Mouse (Mus musculus) E14TG2a.4 (cell line): ENCODE data around the gene Dgat2.

Experiments
- H3K27me3 ChIP-seq: 2 replicates; pipeline ENCODE4 v1.6.1; 2014; ENCODE audit warnings: low read length, control low read depth; ENCODE audit not compliant: insufficient read depth
- H3K36me3 ChIP-seq: 2 replicates; pipeline ENCODE4 v1.6.1; 2014; ENCODE audit warnings: low read length, control low read depth; ENCODE audit not compliant: insufficient read depth
- H3K4me1 ChIP-seq: replicated peaks from 2 replicates; pipeline ENCODE4 v1.6.1; 2014; ENCODE audit warnings: low read depth, low read length, control low read depth
- H3K4me3 ChIP-seq: replicated peaks from 2 replicates; pipeline ENCODE4 v1.5.1; 2014; ENCODE audit warnings: mild to moderate bottlenecking, low read length
- H3K9me3 ChIP-seq: 2 replicates; pipeline ENCODE4 v1.6.1; 2014; ENCODE audit warnings: low read length, control low read depth
- CTCF ChIP-seq: conservative IDR thresholded peaks from 2 replicates; pipeline ENCODE4 v1.5.1; 2014; ENCODE audit warnings: low read length
- NANOG ChIP-seq: IDR thresholded peaks from 2 replicates; pipeline ENCODE4 v1.6.1; 2014; ENCODE audit warnings: borderline replicate concordance, low read length, mixed read lengths
- POU5F1 ChIP-seq: IDR thresholded peaks from 2 replicates; pipeline ENCODE4 v1.6.1; 2014; ENCODE audit warnings: low read length, borderline replicate concordance

The Dgat2 gene

GRCm38 (mm10) chr7:99175118-99175517, 7.4 kb downstream of the Dgat2 start:
- peaks cover 57% of the 10 kb centered on the region for H3K27me3 ChIP-seq
- TF ChIP-seq POU5F1 = no peak
- H3K36me3 ChIP-seq = no peaks in the 10 kb centered on the region
- H3K9me3 ChIP-seq = no peaks in the 10 kb centered on the region
- no peak overlapping the region for H3K4me3 ChIP-seq
- H3K4me1 ChIP-seq = peaks cover 27% of the 10 kb centered on the region

GRCm38 (mm10) chr7:99174006-99174405, 8.5 kb downstream of the Dgat2 start:
- no peaks in the 10 kb centered on the region for H3K36me3 ChIP-seq
- H3K4me3 ChIP-seq = no peak overlapping the region
- peaks cover 47% of the 10 kb centered on the region for H3K27me3 ChIP-seq
- H3K9me3 ChIP-seq = no peaks in the 10 kb centered on the region
- peaks cover 27% of the 10 kb centered on the region for H3K4me1 ChIP-seq
- TF ChIP-seq NANOG (no peak), CTCF (no peak), POU5F1 (no peak)

- Histone ChIP-seq H3K36me3 (no peaks in the 10 kb centered on the region), H3K27me3 (peaks cover 39% of the 10 kb centered on the region), H3K4me1 (peaks cover 27% of the 10 kb centered on the region), H3K9me3 (no peaks in the 10 kb centered on the region), H3K4me3 (no peak overlapping the region)
- TF ChIP-seq POU5F1 = no peak
- no peak for TF ChIP-seq NANOG
- no peak for TF ChIP-seq CTCF
These were observed 9.6 kb downstream of the Dgat2 start for GRCm38 (mm10) chr7:99172898-99173297.

- H3K27me3 ChIP-seq = peaks cover 31% of the 10 kb centered on the region
- H3K4me1 ChIP-seq = peaks cover 27% of the 10 kb centered on the region
- H3K4me3 ChIP-seq = no peak overlapping the region
- H3K36me3 ChIP-seq = no peaks in the 10 kb centered on the region
- no peaks in the 10 kb centered on the region for H3K9me3 ChIP-seq
- TF ChIP-seq CTCF (no peak), NANOG (no peak), POU5F1 (no peak)
These were observed 10.6 kb downstream of the Dgat2 start for GRCm38 (mm10) chr7:99171730-99172463.

GRCm38 (mm10) chr7:99170519-99170918, 12.0 kb downstream of the Dgat2 start:
- TF ChIP-seq CTCF = no peak
- no peak for TF ChIP-seq NANOG
- no peak for TF ChIP-seq POU5F1

GRCm38 (mm10) chr7:99169717-99170403, 12.7 kb downstream of the Dgat2 start:
- peaks cover 19% of the 10 kb centered on the region for H3K27me3 ChIP-seq
- no peak overlapping the region for H3K4me3 ChIP-seq
- H3K9me3 ChIP-seq = no peaks in the 10 kb centered on the region
- H3K36me3 ChIP-seq = no peaks in the 10 kb centered on the region
- TF ChIP-seq POU5F1 (no peak), NANOG (no peak), CTCF (no peak)
- H3K4me1 ChIP-seq = peaks cover 29% of the 10 kb centered on the region

More at GRCm38 (mm10) chr7:99170519-99170918, 12.0 kb downstream of the Dgat2 start:
- Histone ChIP-seq H3K36me3 (no peaks in the 10 kb centered on the region), H3K4me3 (no peak overlapping the region), H3K9me3 (no peaks in the 10 kb centered on the region), H3K4me1 (peaks cover 27% of the 10 kb centered on the region), H3K27me3 (peaks cover 20% of the 10 kb centered on the region)

- Histone ChIP-seq H3K4me1 (peaks cover 29% of the 10 kb centered on the region), H3K9me3 (no peaks in the 10 kb centered on the region), H3K27me3 (peaks cover 14% of the 10 kb centered on the region), H3K36me3 (no peaks in the 10 kb centered on the region), H3K4me3 (no peak overlapping the region)
- TF ChIP-seq NANOG = no peak
- TF ChIP-seq POU5F1 = no peak
- TF ChIP-seq CTCF = no peak
These were observed 13.8 kb downstream of the Dgat2 start for GRCm38 (mm10) chr7:99168756-99169155.

- Histone ChIP-seq H3K9me3 (no peaks in the 10 kb centered on the region), H3K36me3 (no peaks in the 10 kb centered on the region), H3K27me3 (peaks cover 11% of the 10 kb centered on the region), H3K4me1 (peaks cover 26% of the 10 kb centered on the region), H3K4me3 (no peak overlapping the region)
- TF ChIP-seq NANOG = no peak
- TF ChIP-seq CTCF = no peak
- TF ChIP-seq POU5F1 = no peak
These were observed 14.6 kb downstream of the Dgat2 start for GRCm38 (mm10) chr7:99167939-99168338.
